Mouse (Mus musculus) adipocyte (in vitro differentiated cells): ENCODE data around the gene Olfr180.

Experiments
- DNase-seq: peaks from one replicate; pipeline ENCODE4 v3.0.0-alpha.2; 2016; ENCODE audit warnings: low spot score

Olfr180 gene

GRCm38 (mm10) chr16:58929292-58929691 lies at the start of gene Olfr180:
TSS of gene Olfr180 (minus strand) at chr16:58929392.
- no peak for DNase-seq

GRCm38 (mm10) chr16:58928655-58929054 lies 537 bp downstream of the Olfr180 start, which contains the start of gene Olfr181:
TSS of gene Olfr181 (minus strand) at chr16:58928755.
- DNase-seq = no peak

- no peak for DNase-seq
These were observed 37.2 kb downstream of the Olfr180 start, which contains the start of gene Olfr178 for GRCm38 (mm10) chr16:58891963-58892362. TSS of gene Olfr178 (minus strand) at chr16:58892063.

DNA sequence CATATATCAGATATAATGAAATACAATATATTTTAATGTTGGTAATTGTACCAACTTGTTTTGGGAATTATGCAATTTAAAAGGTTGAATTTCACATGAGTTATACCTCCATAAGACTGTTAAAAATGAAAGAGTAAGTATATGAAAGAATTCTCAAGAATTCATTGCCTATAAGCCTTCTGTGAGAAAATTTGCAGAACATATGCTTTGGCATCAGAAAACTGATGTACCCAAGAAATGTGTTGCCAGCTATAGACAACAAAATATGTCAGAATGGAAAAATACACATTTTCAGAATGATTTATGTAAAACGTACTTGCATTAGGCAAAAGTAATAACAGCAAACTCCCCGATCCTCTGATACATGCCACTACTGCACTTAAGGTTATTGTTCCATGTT lies 44.8 kb downstream of the Olfr180 start:
- DNase-seq = no peak

- DNase-seq = no peak
These were observed 54.5 kb downstream of the Olfr180 start, which contains the start of gene Olfr177 for GRCm38 (mm10) chr16:58874668-58875067. TSS of gene Olfr177 (minus strand) at chr16:58874768.
